Mouse (Mus musculus) spleen, postnatal 14 days (tissue): ENCODE data around the gene Mrps31.
A peak's percentile ranks its signal among the peaks of the same experiment; 100 is the strongest.

Experiments used
- DNase-seq, 2 experiments: peaks; one replicate each; pipeline ENCODE4 v3.0.0; 2021 to 2022; ENCODE audit warnings: low spot score in 2 of 2

Gene Mrps31

DNA sequence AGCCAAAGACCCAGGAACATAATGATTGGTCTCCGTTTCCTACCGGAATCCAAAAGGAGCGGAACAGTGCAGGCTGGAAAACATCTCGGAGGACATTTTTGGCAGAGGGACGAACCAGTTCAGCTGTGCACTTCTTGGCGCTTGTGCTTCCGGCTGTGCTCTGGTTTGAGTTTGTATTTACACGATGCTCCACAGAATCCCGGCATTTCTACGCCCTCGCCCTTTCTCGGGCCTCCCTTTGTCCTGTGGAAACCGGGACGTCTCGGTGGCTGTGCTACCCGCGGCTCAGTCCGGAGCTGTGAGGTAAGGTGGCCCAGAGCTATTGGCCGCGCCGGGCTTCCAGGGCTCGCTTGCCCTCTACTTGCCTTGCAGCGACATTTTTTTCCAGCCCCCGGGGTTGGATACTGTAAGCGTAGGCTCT lies at the start of gene Mrps31:
Gene Mrps31 (plus strand): TSS at position 80 of the 421 bp plus-strand sequence.
- DNase-seq = peak; percentile 48 to 69

DNA sequence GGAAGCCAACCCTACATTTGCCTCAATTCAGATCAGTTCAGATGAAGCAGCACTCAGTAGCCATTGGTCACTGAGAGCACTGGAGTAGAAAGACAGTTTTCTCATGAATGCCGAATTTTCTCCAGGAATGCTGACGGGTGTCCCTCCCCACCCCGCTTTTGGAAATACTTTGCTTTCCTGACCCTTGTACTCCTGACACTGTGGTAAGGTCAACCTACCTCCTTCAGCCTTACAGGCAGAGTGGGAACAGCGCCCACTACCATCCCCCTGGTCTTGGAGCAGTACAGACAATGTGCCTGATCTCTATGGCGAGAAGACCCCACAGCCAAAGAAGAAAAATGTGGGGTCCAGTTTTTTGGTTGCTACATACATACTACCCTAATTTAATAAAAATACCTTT lies 34.9 kb upstream of the Mrps31 start:
- no peak for DNase-seq

DNA sequence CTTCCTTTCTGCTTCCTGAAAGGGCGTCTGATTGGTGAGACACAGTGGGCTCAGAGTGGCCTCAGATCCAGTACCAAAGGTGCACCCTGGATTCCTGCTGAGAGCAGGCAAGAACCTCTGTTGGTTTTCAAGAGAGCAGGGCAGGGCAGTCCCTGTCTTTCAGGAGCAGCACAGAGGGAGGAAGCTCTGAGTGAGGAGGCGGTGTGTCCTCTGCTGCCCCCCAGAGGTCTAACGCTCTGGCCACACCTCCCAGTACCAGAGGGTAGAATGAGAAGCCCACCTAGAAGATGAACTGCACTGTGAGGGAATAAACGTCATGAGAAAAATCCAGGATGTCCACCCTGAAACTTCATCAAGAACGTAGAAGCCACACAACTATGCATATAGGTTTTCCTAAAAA lies 34.3 kb upstream of the Mrps31 start:
- peak in 1 of 2 experiments; percentile 34 for DNase-seq

DNA sequence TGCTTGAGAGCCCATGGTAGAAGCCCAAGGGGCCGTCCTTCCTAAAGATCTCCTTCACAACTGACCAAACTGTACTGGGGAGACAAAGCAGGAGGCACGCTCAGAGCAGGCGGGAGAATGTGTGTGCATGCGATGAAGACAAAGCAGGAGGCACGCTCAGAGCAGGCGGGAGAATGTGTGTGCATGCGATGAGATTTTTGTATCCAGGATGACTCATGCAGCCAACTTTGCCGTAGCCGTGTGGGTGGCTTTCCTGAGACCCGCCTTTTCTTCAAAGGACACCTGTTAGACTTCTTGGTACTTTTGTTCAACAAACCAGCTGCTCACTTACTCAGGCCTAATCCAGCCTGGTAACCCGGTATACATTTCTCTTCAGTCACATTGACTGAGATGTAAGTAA lies 30.2 kb upstream of the Mrps31 start:
- DNase-seq = no peak

DNA sequence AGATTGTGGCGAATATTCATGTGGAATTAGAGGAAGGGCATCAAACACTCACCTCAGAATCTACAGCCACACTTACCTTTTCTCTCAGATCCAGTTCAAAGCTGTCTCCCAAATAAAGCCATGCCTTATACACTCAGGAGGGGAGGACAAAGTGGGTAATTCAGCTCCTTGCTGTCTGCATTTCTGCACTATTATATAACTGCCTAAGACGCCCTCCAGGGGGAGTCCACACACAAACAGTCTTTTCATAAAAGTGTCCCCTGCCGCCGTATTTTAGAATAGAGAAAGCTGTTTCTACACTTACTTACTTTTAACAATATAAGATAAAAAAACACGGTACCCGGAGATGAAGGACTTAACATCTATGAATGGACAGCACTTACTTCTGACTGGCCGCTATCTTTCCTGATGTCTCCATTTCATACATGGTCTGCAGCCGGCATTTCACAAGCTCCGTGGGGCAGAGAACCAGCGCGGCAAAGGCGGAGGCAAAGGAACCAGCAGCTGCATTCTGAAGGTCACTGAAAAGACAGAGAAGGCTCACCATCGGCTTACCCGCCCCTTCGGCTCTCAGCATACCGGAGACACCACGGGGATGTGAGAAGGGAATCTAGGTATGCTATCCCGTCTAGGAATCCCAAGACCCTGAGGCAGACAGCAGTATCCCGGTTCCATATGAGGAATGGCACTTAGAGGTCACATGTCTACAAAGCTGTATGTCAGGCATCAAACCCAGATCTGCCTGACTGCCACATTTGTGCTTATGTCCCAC lies 28.2 kb upstream of the Mrps31 start:
- DNase-seq = no peak

DNA sequence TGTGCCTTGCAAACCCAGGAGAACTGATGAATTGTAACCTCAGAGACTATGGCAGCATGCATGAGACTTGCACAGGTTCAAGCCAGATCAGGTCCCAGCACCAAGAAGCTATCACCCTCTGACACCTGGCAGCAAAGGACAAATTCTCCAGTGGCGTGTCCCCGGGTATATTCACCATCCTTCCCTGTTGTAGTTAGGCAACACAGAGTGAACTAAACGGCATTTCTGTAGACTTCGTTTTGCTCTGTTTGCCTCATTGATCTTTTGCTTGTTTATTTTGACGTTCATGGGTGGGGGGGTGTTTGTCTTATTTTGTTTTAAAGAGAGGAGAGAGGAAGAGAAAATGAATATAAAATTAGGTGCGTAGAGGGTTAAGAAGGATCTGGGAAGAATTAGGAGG lies 26.0 kb upstream of the Mrps31 start:
- DNase-seq = no peak

DNA sequence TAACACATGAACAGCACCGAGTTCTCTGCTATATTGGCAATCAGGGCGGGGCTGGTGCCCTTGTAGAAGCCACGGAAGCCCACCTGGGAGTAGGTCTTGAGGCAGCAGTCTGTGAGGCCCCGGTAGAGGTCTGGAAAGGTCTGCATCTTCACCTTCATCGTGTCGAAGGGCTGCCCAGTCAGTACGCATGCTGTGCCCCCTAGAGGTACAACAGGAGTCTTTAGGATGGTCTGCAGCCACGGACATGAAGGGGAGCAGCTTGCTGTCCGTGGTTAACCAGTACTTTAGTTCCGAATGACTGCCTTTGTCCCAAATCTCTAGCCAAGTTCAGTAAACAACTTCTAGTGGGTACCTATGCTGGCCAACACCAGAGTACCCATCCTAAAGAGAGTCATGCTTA lies 21.3 kb upstream of the Mrps31 start:
- no peak for DNase-seq

DNA sequence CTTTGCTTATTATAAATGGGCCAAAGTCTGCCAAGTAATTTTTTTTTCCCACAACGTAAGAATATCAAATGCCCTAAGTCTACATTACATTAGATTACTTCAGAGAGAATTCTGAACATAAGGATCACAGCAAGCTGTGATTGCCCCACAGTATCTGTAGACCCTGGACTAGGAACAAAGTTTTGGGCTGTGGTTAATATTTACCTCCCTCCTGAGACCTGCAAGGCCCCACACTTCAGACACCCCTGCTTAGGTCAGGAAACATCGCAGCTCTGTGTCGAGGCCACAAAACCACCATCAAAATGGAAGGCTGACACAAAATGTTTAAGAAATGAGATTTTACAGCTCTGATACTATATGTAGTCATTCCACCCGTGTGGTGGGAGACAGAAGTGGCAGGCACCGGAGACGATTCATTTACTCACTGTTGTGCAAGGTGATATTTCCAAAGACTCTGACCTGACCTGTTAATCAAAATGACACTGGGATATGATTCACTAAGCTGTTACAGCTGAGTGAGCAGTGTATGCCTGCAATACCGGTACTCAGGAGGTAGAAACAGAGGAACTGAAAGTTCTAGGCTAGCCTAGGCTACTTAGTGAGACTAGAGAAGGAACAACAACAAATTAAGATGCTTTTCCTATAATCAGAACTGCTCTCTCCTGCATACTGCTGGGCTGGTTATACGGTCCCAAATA lies 20.2 kb upstream of the Mrps31 start:
- DNase-seq = no peak

DNA sequence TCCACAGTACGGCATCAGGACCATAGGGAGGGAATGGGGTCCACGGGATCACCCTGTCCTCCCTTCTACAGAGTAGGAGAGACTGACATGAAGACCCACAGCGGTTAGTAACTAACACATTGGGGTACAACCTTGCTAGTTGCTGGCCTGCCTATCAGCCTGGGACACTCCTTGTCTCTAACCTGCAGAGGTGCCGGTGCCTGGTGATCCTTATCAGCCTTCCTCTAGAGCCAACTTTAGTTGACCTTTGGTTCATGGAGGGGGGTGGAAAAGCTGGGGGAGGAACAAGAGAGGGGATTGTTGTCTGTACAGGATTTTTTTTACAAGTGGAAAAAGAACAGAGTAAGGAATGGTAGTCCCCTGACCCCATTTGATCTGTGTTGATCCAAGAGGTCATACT lies 16.7 kb upstream of the Mrps31 start:
- DNase-seq = no peak

DNA sequence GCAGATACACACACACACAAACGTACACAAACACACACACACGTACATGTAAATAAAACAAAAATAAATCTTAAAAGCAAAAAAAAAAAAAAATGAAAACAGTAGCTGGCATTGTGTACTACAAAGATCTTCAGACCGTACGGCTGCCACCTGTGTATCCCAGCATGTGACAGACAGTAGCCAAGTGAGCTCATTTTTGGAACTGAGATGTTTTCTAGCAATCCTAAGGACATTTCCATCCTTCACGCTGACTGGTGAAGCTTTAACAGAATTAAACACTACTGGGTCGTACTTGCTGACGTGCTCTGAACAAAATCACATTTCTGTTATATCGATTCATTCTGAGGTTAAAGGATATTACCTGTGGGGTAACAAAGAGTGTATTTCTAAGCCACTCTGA lies 15.9 kb upstream of the Mrps31 start:
- DNase-seq = no peak

DNA sequence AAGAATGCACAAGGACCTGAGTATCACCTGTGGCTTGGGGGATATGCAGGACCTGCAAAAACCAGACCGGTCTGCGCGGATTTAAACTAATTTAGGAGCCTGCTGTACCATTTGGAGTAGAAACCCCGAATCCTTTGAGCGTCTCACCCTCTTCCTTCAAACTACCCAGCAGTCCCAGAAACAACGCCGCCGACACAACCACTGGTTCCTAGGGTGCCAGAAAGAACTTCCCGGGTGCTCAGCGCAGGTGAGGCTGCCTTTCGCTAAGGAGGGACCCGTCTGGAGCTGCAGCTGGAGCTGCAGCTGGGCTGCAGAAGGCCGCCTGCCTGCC lies 13.4 kb upstream of the Mrps31 start:
- no peak for DNase-seq

DNA sequence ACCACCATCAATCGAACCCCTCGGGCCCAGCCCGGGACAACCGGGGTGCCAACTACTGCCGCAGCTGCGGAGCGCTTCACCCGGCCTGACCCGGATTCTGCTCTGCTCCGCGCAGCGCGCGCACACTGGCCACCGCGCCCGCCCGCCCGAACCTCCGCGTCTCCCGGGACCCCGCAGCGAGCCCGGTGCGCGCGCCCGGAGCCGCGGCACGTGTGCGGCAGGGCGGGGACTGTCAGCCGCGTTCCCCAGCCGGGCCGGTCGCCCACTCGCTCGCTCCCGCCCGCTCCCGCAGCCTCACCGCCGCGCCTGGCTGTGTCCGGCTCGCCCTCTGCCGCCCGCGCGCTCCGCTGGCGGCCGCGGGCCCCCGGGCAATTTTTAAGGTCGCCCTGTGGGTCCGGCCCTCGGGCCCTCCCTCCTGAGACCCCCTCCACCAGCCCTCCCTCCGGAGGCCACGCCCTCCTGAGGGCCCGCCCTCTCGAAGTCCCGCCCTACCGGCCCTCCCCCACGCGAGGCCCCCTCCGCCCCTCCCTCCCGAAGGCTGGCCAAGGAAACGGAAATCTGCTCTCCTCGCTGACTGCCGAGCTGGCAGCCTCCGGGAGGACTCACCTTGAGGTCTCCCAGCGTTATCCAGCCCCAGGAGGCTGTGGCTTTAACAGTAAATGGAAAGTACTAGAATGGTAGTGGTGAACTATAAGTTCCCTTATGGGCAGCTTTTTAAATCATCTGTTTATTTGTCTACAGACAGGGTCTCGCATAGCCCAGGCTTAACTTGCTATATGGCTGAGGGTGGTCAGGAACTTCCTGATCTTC lies 12.8 kb upstream of the Mrps31 start, which contains the start of gene Slc25a15:
Gene Slc25a15 (minus strand): TSS at position 456 of the 810 bp plus-strand sequence.
- peak; percentile 68 to 77 for DNase-seq

DNA sequence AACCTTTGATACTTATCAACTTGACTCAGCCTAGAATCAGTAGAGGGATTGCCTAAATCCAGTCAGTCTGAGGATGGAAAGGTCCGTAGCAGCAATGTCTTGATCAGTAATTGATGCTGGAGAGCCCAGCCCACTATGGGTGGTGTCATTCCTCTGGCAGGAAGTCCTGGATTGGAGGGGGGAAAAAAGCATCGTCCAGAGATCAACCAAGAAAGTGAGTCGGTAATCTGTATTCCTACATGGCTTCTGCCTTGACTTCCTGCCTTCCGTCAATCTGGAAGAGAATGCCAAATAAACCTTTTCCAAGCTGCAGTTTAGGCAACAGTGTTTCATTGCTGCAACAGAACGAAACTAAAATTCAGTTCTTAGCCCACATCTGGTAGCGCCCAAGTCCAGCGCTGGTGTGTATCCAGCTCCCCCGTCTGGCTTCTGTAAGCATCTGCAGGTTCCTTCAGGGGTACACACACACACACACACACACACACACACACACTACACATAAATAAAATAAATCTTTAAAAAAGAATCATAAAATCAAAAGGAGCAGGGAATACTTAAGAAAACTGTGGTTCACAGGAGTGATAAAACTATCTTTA lies 11.8 kb upstream of the Mrps31 start:
- no peak for DNase-seq

DNA sequence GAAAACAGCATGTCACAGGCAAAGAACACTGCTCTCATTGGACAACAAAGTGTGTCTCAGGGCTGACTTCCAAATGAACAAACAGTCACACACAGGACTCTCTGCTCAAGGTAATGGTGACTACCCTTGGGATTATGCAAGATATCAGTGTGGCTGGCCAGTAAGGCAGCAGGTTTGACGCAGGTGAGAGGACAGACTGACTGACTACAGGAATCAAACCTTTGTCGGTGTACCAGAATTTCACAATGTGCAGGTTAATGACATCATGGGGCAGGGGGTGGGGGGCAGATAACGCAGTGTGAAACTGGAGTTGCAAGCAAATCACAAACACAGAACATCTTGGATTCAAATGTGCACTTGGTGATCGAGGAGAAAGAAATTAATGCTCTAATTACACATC lies 10.6 kb upstream of the Mrps31 start:
- no peak for DNase-seq

DNA sequence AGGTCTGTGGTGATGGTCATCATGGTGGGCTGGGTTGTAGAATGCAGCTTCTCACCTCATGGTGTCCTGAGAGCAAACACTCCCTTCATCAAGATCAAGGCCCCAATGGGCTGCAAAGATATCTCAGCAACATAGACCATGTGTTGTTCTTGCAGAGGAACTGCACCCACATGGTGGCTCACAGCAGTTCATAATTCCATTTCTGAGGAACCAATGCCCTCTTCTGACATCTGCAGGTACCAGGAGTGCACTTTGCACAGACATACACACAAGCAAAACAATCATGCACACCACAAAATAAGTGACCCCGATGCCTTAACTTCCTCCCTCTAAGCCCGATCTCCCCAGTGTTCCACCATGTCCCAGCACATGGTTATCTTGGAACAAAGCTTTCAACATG lies 7.9 kb upstream of the Mrps31 start:
- DNase-seq = no peak

DNA sequence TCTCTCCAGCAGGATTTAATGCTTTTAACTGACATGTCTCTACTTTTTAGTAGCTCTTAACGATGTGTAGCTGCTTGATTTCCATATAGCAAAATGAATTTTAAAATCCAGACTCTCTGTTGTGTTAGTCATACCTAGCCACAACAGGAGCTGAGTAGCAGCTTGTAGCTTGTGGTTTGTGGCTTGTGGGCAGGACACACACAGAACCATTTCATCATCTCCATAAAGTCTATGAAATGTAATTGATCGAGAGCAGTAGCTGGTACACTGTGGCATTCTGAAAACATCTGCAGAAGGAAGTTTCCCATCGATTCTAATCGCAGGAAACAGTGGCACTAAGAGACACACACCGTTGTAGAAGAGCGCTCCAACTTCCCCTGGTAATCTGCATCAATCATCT lies 5.4 kb upstream of the Mrps31 start:
- DNase-seq = no peak

DNA sequence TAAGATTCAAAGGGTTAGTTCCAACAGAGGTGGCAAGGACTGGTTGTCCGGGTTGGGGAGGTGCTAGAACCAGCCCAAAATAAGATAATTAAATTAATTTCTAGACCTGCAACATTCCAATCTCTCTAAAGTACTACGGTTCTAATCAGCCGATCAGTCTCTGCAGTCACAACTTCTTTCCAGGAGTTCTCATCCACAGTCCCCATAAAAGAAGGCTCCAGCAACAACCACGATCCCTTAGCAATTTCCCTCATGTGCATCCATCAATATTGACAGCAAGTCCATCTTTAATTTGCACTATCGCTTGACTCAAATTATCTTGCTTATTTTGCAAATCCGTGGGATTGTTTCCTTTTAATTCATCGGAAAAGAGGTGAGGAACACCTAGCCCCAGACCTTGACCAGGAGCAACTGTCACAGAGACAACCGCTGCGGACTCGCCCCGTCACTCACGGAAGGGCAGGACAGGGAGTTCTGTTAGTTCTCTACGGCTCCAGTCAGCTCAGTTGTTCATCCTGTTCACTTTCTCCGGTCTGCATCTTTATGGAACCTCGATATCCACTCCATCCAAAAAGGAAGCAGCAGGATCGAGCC lies 376 bp upstream of the Mrps31 start:
- DNase-seq = no peak

DNA sequence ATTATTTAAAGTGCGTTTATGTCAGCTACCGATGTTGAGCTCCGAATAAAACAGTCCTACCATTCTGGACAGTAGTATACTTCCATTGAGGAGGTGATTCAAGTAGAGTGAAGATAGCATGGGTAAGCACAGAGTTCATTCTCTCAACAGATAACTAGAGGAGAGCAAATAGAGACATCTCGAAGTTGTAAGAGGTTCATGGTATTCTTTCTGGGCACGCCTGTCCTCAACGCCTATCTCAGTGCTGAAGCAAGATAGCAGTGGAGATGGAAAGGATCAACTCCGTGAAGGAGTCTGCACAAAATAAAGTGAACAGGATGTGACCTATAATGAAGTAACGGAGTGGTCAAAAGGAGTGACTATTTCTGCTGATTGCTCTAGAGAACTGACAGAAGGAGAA lies 810 bp downstream of the Mrps31 start:
- no peak for DNase-seq
